Mouse (Mus musculus) embryonic facial prominence, embryonic 10.5 days (tissue): Measurements from ENCODE around the gene Serbp1. TPM values are rescaled to one million over a fixed set of nuclear protein-coding genes. Genes with fewer than 3 reads are reported as not detected.
A peak's percentile ranks its signal among the peaks of the same experiment; 100 is the strongest.

ENCODE experiments used
- DNase-seq: peaks from one replicate; pipeline ENCODE4 v3.0.0-alpha.2; 2017; ENCODE audit warnings: low spot score
- H3K27ac ChIP-seq: fragments of 300-500 bp; sonication (generic); replicated peaks from 2 replicates; pipeline ENCODE4 v1.5.1; 2016; ENCODE audit warnings: mild to moderate bottlenecking
- H3K27me3 ChIP-seq: fragments of 300-500 bp; sonication (generic); replicated peaks from 2 replicates; pipeline ENCODE4 v1.6.1; 2016; ENCODE audit warnings: low read depth, mild to moderate bottlenecking; ENCODE audit not compliant: poor library complexity, severe bottlenecking
- H3K36me3 ChIP-seq: fragments of 300-500 bp; sonication (generic); replicated peaks from 2 replicates; pipeline ENCODE4 v1.6.1; 2016; ENCODE audit warnings: mild to moderate bottlenecking, moderate library complexity
- H3K4me1 ChIP-seq: fragments of 300-500 bp; sonication (generic); 2 replicates; pipeline ENCODE4 v1.6.1; 2016
- H3K4me3 ChIP-seq: fragments of 300-500 bp; sonication (generic); 2 replicates; pipeline ENCODE4 v1.5.1; 2016; ENCODE audit warnings: mild to moderate bottlenecking, moderate library complexity
- H3K9me3 ChIP-seq: fragments of 300-500 bp; sonication (generic); 2 replicates; pipeline ENCODE4 v1.6.1; 2016; ENCODE audit warnings: mild to moderate bottlenecking
- WGBS: fragments of 180-500 bp; shearing (Covaris S2); methylation state at CpG from one replicate; pipeline ENCODE4 v1.1.7; 2016; 5-methylcytosine and 5-hydroxymethylcytosine counted together
- polyA plus RNA-seq: library from polyadenylated mRNA; unstranded; fragments of >200 nt; fragmentation: Nextera tagmentation; extraction: Ambion mirVana; gene quantifications from 2 replicates; pipeline ENCODE4 v1.2.1, GENCODE M21; 2016

Serbp1 gene
- polyA plus RNA-seq, 1 experiment from 2014 or later, result 518 TPM

DNA sequence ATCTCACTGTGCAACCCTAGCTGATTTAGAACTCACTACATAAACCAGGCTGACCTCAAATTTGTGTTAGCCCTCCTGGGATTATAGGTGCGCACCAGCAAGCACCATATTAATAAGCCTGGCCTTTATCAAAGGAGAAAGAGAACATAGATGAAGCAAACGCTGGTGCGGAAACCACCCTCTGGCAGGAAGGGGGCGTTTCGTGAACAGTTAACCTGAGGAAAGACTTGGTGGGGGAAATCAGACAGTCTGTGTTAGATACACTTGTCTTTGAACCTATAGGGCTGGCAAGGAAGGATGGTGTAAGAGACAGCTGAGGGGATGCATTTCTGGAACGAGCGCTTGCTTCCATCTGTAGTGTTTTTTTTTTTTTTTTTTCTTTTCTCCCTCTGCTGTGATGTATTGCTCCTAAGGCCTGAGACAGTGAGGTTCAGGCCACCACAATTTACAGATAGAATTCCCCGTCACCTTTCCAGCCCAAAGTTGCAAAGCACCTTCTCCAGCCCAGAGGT is 79.9 kb downstream of the Serbp1 start:
- H3K27me3 ChIP-seq, result no peaks in the 10 kb centered on the region
- no peak overlapping the region for H3K4me3 ChIP-seq
- H3K36me3 ChIP-seq, result no peaks in the 10 kb centered on the region
- H3K27ac ChIP-seq, result no peak overlapping the region
- WGBS, result 84% methylated on average over 8 of the region's 8 CpGs
- no peaks in the 10 kb centered on the region for H3K4me1 ChIP-seq
- DNase-seq, result no peak
- no peaks in the 10 kb centered on the region for H3K9me3 ChIP-seq

DNA sequence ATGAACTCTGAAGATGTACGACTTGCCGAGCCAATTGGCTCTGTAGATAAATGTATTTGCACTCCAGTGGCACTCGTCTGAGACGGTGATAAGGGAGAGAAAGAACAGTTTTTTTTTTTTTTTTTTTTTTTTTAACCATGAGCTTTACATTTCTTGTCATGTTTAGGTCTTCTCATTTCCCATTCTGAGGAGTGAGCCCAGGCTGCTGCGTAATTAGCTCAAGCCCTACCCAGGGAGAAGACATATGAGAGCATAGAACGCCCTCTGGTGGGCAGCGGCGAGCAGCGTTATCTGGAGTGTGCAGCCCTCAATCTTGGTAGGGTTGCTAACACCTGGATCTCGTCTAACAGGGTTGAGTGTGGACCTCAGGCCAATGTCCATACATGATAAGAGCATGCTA is 80.5 kb downstream of the Serbp1 start:
- Histone ChIP-seq H3K9me3 (no peaks in the 10 kb centered on the region), H3K4me1 (no peaks in the 10 kb centered on the region), H3K27ac (no peak overlapping the region), H3K4me3 (no peak overlapping the region), H3K36me3 (no peaks in the 10 kb centered on the region), H3K27me3 (no peaks in the 10 kb centered on the region)
- WGBS, result 32% methylated on average over 10 of the region's 10 CpGs
- DNase-seq, result peak; percentile 75

DNA sequence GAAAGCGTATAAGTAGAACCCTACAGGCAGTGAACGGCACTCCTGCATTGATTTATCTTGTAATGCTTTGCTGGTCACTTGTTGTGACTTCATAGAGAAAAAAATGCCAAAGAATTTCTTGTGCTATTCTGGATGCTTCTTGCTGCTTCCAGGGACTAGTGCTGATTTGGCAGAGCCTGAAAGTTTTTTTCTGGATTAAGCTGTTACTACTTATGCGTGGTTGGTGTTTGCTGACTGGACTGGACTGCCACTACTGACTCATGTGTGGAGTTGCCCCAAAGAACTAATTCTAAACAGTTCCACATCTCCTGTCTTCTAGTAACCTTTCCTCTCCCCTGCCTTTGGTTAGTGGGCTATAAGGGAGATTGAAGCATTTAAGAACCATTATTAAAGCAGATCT is 85.8 kb downstream of the Serbp1 start:
- no peaks in the 10 kb centered on the region for H3K36me3 ChIP-seq
- 85% methylated on average over 3 of the region's 3 CpGs for WGBS
- no peak for DNase-seq
- no peaks in the 10 kb centered on the region for H3K4me1 ChIP-seq
- no peaks in the 10 kb centered on the region for H3K9me3 ChIP-seq
- H3K27ac ChIP-seq, result no peak overlapping the region
- H3K4me3 ChIP-seq, result no peak overlapping the region
- no peaks in the 10 kb centered on the region for H3K27me3 ChIP-seq

DNA sequence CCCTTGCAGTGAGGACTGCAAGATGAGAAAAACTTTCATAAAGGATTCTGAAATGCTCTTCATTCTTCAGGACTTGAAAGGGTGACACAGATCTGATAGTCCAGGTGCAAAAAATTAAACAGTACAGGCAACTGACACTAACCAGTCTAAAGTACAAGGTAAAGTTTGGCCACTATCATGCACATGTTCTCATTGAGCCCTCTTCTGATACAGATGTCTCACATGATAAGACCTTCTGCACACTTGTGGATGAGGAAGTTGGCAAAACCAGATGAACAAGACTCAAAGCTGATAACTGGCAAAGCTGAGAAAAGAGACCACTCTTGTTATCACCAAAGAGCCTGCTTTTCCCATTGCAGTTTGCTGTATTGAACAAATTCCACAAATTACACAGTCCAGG is 100.0 kb downstream of the Serbp1 start:
- H3K27me3 ChIP-seq, result no peaks in the 10 kb centered on the region

DNA sequence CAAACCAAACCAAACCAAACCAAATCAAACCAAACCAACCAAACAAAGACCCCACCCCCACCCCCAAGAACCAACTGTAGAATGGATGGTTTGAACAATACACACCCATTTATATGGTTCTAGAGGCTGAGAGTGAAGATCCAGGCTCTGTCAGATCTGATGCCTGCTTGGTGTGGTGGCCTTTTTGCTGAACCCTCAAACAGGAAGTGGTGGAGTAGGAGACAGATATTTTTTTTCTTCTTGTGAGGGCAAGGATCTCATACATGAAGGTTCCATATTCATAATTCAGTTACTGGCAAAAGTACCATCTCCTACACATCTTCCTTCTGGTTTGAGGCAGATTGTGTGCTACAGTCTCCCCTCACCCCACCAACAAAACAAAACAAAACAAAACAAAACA is 101.5 kb downstream of the Serbp1 start:
- Histone ChIP-seq H3K9me3 (no peaks in the 10 kb centered on the region), H3K4me3 (no peak overlapping the region), H3K27me3 (no peaks in the 10 kb centered on the region), H3K4me1 (no peaks in the 10 kb centered on the region), H3K27ac (no peak overlapping the region), H3K36me3 (no peaks in the 10 kb centered on the region)
- no peak for DNase-seq

More for the DNA sequence above, 100.0 kb downstream of the Serbp1 start:
- Histone ChIP-seq H3K4me1 (no peaks in the 10 kb centered on the region), H3K27ac (no peak overlapping the region), H3K9me3 (no peaks in the 10 kb centered on the region), H3K36me3 (no peaks in the 10 kb centered on the region), H3K4me3 (no peak overlapping the region)
- DNase-seq, result no peak

Other genes with a start within 250 kb of the Serbp1 start
- gene Gadd45a, start 200.7 kb upstream of the Serbp1 start, polyA plus RNA-seq, result 18.2 and 23.8 TPM in 2 replicates
- gene Il12rb2, start 138.0 kb downstream of the Serbp1 start, polyA plus RNA-seq, result 0.08 and 0.12 TPM in 2 replicates